Mouse (Mus musculus) kidney, adult 2 months (tissue): ENCODE results near the gene Shisa9.

Experiments used
- CTCF ChIP-seq: fragments of 200-500 bp; conservative IDR thresholded peaks from 2 replicates; pipeline ENCODE4 v1.5.1; 2011; ENCODE audit warnings: low read depth, mild to moderate bottlenecking, control low read depth, low read length, moderate library complexity, mixed read lengths; ENCODE audit not compliant: insufficient read depth, insufficient read length
- POLR2A ChIP-seq: fragments of 200-500 bp; IDR thresholded peaks from one replicate; pipeline ENCODE4 v1.6.1; 2011; ENCODE audit warnings: low read depth, low read length, control low read depth

GRCm38 (mm10) chr16:12146666-12147065 is 162.8 kb downstream of the Shisa9 start:
- TF ChIP-seq CTCF (no peak), POLR2A (no peak)
